Mouse (Mus musculus): ENCODE measurements at regions not wholly inside any gene's neighbourhood (a gene's known extent, or its start where the extent isn't known, plus 50 kb on each side); places are given as distances from the start of the nearest gene placed in this dataset.
A peak's percentile ranks its signal among the peaks of the same experiment; 100 is the strongest.
"Not testable (repeated sequence)": the region's sequence is repeated elsewhere in the genome, so short reads cannot be mapped to it uniquely, and the experiment has no call there.

DNA sequence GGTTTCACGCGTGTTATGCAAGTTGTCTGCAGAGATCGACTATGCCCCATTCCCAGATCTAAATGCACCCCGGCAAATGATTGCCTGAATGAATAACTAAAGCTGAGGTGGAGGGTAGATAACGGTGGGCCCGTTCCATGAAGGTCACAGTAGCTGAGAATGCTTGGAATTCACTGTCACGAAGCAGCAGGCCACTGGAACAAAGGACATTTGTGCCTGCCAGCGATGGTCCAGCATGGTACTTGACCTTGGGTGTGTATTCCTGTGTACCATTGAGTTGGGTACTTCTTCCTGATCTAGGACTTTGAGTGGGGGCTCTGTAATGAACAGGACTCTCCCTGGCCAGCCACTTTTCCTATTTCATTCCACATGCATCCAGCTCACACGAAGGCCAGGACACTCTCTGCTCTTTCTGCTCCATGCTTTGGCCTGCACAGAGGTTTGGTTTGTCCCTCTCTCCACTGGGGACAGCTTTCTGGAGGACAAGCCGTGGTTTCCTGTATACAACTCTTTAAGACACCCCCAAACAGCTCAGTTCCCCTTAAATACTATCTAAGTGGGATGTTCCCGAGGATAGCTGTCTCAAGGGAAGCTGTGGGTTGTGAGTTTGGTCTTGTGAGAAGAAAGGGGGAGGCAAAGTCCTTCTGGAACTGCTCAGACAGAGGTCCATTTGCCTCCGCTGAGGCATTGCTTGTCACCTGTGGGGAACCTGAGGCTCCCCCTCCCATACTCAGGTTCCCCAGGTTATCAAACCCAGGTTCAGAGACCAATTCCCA is 246.9 kb downstream of the Diras2 start:
- H3K4me1 ChIP-seq (ENCODE audit: control insufficient read depth, insufficient read depth, low read length) = no peaks in the 10 kb centered on the region
- H3K4me3 ChIP-seq (ENCODE audit: low read depth, low read length) = no peak overlapping the region
- no peak for ATAC-seq (ENCODE audit: low read depth)
- peaks cover 10% of the 10 kb centered on the region for H3K9me3 ChIP-seq (ENCODE audit: control insufficient read depth, low read length)
- H3K9ac ChIP-seq (ENCODE audit: low read depth, low read length) = no peak overlapping the region
- DNase-seq (ENCODE audit: low spot score) = no peak
- H3K27me3 ChIP-seq (replicated peaks; ENCODE audit: control insufficient read depth, insufficient read depth, low read length) = no peaks in the 10 kb centered on the region; the same call in 1 of the 2 replicates
- no peak overlapping the region for H3K27ac ChIP-seq (replicated peaks; ENCODE audit: low read depth, low read length)
- WGBS = 75% methylated on average over 12 of the region's 12 CpGs
- no peaks in the 10 kb centered on the region for H3K36me3 ChIP-seq (ENCODE audit: control insufficient read depth, insufficient read depth, low read length)
- H3K4me2 ChIP-seq (ENCODE audit: low read depth, low read length) = no peak overlapping the region

- H3K4me1 ChIP-seq (ENCODE audit: control insufficient read depth, insufficient read depth, low read length) = no peaks in the 10 kb centered on the region
- WGBS = 44% methylated on average over 6 of the region's 6 CpGs
- no peak overlapping the region for H3K4me2 ChIP-seq (ENCODE audit: low read depth, low read length)
- no peak overlapping the region for H3K27ac ChIP-seq (replicated peaks; ENCODE audit: low read depth, low read length)
- H3K9ac ChIP-seq (ENCODE audit: low read depth, low read length) = no peak overlapping the region
- no peak for ATAC-seq (ENCODE audit: low read depth)
- H3K4me3 ChIP-seq (ENCODE audit: low read depth, low read length) = no peak overlapping the region
- no peaks in the 10 kb centered on the region for H3K36me3 ChIP-seq (ENCODE audit: control insufficient read depth, insufficient read depth, low read length)
- no peaks in the 10 kb centered on the region; the same call in 1 of the 2 replicates for H3K9me3 ChIP-seq (ENCODE audit: control insufficient read depth, low read length)
- no peaks in the 10 kb centered on the region for H3K27me3 ChIP-seq (replicated peaks; ENCODE audit: control insufficient read depth, insufficient read depth, low read length)
- DNase-seq (ENCODE audit: low spot score) = peak; percentile 65
Measured at GRCm38 (mm10) chr13:52288400-52288799, 242.7 kb downstream of the Diras2 start.

DNA sequence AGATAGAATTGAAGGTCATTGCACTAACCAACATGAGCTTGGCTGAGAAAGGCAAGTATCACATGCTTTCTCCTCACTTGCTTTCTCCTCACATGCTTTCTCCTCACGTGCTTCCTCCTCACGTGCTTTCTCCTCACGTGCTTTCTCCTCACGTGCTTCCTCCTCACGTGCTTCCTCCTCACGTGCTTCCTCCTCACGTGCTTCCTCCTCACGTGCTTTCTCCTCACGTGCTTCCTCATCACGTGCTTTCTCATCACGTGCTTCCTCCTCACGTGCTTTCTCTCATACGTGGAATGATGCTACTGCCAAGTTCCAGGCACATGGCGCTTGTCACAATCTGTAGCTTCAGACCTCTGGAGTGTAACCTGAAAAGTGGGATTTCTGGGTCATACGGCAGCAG is 235.2 kb downstream of the Diras2 start:
- 93% methylated on average over 15 of the region's 15 CpGs for WGBS
- Histone ChIP-seq H3K4me2 (ENCODE audit: low read depth, low read length) (no peak overlapping the region), H3K4me3 (ENCODE audit: low read depth, low read length) (no peak overlapping the region), H3K27me3 (replicated peaks; ENCODE audit: control insufficient read depth, insufficient read depth, low read length) (no peaks in the 10 kb centered on the region), H3K9ac (ENCODE audit: low read depth, low read length) (no peak overlapping the region), H3K9me3 (ENCODE audit: control insufficient read depth, low read length) (no peaks in the 10 kb centered on the region), H3K4me1 (ENCODE audit: control insufficient read depth, insufficient read depth, low read length) (no peaks in the 10 kb centered on the region), H3K36me3 (ENCODE audit: control insufficient read depth, insufficient read depth, low read length) (no peaks in the 10 kb centered on the region), H3K27ac (replicated peaks; ENCODE audit: low read depth, low read length) (no peak overlapping the region)
- no peak for ATAC-seq (ENCODE audit: low read depth)
- DNase-seq (ENCODE audit: low spot score) = no peak

- no peaks in the 10 kb centered on the region for H3K4me1 ChIP-seq (ENCODE audit: control insufficient read depth, insufficient read depth, low read length)
- ATAC-seq (ENCODE audit: low read depth) (no peak), DNase-seq (ENCODE audit: low spot score) (no peak)
- no peak overlapping the region for H3K4me2 ChIP-seq (ENCODE audit: low read depth, low read length)
- 78% methylated on average over 9 of the region's 9 CpGs for WGBS
- no peaks in the 10 kb centered on the region for H3K9me3 ChIP-seq (ENCODE audit: control insufficient read depth, low read length)
- H3K27me3 ChIP-seq (replicated peaks; ENCODE audit: control insufficient read depth, insufficient read depth, low read length) = no peaks in the 10 kb centered on the region
- H3K9ac ChIP-seq (ENCODE audit: low read depth, low read length) = no peak overlapping the region
- no peaks in the 10 kb centered on the region for H3K36me3 ChIP-seq (ENCODE audit: control insufficient read depth, insufficient read depth, low read length)
- H3K4me3 ChIP-seq (ENCODE audit: low read depth, low read length) = no peak overlapping the region
- H3K27ac ChIP-seq (replicated peaks; ENCODE audit: low read depth, low read length) = no peak overlapping the region
Measured at GRCm38 (mm10) chr13:52296541-52297276, 234.4 kb downstream of the Diras2 start.

DNA sequence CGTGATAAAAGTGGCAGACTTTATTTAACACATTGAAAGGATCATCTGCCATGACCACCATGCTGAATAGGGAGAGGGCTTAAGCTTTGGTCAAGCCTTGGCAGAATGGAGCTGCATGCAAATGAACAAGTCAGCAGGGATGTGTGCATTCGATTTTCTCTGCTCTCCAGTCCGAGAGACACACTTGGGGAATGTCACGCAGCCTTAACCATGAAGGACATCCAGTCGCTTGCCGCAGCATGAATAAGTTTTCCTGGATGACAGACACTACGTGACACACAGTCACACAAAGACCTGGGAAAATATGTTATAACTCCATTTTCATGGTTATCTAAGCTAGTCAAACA is 233.8 kb downstream of the Diras2 start:
- DNase-seq (ENCODE audit: low spot score) (no peak), ATAC-seq (ENCODE audit: low read depth) (no peak)
- no peaks in the 10 kb centered on the region for H3K36me3 ChIP-seq (ENCODE audit: control insufficient read depth, insufficient read depth, low read length)
- no peak overlapping the region for H3K4me3 ChIP-seq (ENCODE audit: low read depth, low read length)
- no peak overlapping the region for H3K9ac ChIP-seq (ENCODE audit: low read depth, low read length)
- H3K4me1 ChIP-seq (ENCODE audit: control insufficient read depth, insufficient read depth, low read length) = no peaks in the 10 kb centered on the region
- H3K9me3 ChIP-seq (ENCODE audit: control insufficient read depth, low read length) = no peaks in the 10 kb centered on the region
- no peak overlapping the region for H3K27ac ChIP-seq (replicated peaks; ENCODE audit: low read depth, low read length)
- 75% methylated on average over 7 of the region's 7 CpGs for WGBS
- no peak overlapping the region for H3K4me2 ChIP-seq (ENCODE audit: low read depth, low read length)
- H3K27me3 ChIP-seq (replicated peaks; ENCODE audit: control insufficient read depth, insufficient read depth, low read length) = no peaks in the 10 kb centered on the region

DNA sequence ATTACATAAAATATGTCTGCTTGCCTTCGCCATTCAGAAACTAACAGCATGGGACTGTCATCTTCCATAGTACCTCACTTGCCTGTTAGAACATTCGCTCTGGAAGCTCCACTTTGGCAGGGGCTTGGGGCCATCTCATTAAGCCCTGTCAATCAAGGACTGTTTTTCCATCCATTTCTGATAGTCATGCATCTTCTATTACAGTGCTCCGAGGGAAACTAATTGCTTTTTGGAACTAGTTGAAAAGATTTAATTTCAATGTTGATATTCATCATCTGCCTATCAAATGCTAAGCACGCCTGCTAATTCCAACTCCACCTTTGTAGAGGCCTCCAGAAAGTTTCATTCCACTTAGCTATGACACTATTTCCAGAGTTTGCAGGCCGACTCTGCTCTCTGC is 232.7 kb downstream of the Diras2 start:
- H3K27me3 ChIP-seq (replicated peaks; ENCODE audit: control insufficient read depth, insufficient read depth, low read length) = no peaks in the 10 kb centered on the region
- H3K9me3 ChIP-seq (ENCODE audit: control insufficient read depth, low read length) = no peaks in the 10 kb centered on the region
- H3K4me1 ChIP-seq (ENCODE audit: control insufficient read depth, insufficient read depth, low read length) = no peaks in the 10 kb centered on the region
- ATAC-seq (ENCODE audit: low read depth) (no peak), DNase-seq (ENCODE audit: low spot score) (peak; percentile 31)
- H3K4me2 ChIP-seq (ENCODE audit: low read depth, low read length) = no peak overlapping the region
- no peak overlapping the region for H3K4me3 ChIP-seq (ENCODE audit: low read depth, low read length)
- 55% methylated on average over 5 of the region's 5 CpGs for WGBS
- no peak overlapping the region for H3K9ac ChIP-seq (ENCODE audit: low read depth, low read length)
- H3K27ac ChIP-seq (replicated peaks; ENCODE audit: low read depth, low read length) = no peak overlapping the region
- no peaks in the 10 kb centered on the region for H3K36me3 ChIP-seq (ENCODE audit: control insufficient read depth, insufficient read depth, low read length)

DNA sequence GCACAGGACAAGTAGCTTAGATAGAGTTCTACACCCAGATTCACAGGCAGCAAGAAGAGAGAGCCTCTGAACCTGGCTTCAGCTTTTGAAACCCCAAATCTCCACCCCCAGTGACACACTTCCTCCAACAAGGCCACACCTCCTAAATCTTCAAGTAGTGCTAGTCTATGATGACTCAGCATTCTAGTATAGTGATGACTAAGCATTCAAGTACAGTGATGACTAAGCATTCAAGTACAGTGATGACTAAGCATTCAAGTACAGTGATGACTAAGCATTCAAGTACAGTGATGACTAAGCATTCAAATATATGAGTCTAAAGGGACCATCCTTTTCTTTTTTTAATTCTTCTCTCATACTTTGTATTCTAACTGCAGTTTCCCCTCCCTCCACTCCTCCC is 225.8 kb downstream of the Diras2 start:
- not testable (repeated sequence) for H3K9ac ChIP-seq (ENCODE audit: low read depth, low read length); H3K36me3 ChIP-seq (ENCODE audit: control insufficient read depth, insufficient read depth, low read length); H3K27ac ChIP-seq (replicated peaks; ENCODE audit: low read depth, low read length); H3K4me1 ChIP-seq (ENCODE audit: control insufficient read depth, insufficient read depth, low read length); H3K27me3 ChIP-seq (replicated peaks; ENCODE audit: control insufficient read depth, insufficient read depth, low read length); H3K9me3 ChIP-seq (ENCODE audit: control insufficient read depth, low read length); H3K4me3 ChIP-seq (ENCODE audit: low read depth, low read length); H3K4me2 ChIP-seq (ENCODE audit: low read depth, low read length); ATAC-seq (ENCODE audit: low read depth); DNase-seq (ENCODE audit: low spot score)

GRCm38 (mm10) chr13:52306783-52307440 is 224.2 kb downstream of the Diras2 start:
- WGBS = 54% methylated on average over 9 of the region's 9 CpGs
- DNase-seq (ENCODE audit: low spot score) (no peak), ATAC-seq (ENCODE audit: low read depth) (no peak)
- Histone ChIP-seq H3K4me3 (ENCODE audit: low read depth, low read length) (no peak overlapping the region), H3K9ac (ENCODE audit: low read depth, low read length) (no peak overlapping the region), H3K36me3 (ENCODE audit: control insufficient read depth, insufficient read depth, low read length) (no peaks in the 10 kb centered on the region), H3K9me3 (ENCODE audit: control insufficient read depth, low read length) (no peaks in the 10 kb centered on the region), H3K4me1 (ENCODE audit: control insufficient read depth, insufficient read depth, low read length) (no peaks in the 10 kb centered on the region), H3K27me3 (replicated peaks; ENCODE audit: control insufficient read depth, insufficient read depth, low read length) (no peaks in the 10 kb centered on the region), H3K27ac (replicated peaks; ENCODE audit: low read depth, low read length) (no peak overlapping the region), H3K4me2 (ENCODE audit: low read depth, low read length) (no peak overlapping the region)

Measured in embryonic facial prominence, embryonic 14.5 days (tissue).